Mouse (Mus musculus): Measurements from ENCODE around the gene Npr3. TPM values are rescaled to one million over a fixed set of nuclear protein-coding genes. Genes with fewer than 3 reads are reported as not detected.

Npr3 gene
- total RNA-seq (2021): 10 to 100 TPM; 15.7 to 17.7 TPM
- long read RNA-seq, experiment 1, full-length matches to known transcripts: 3 of 5 reads
- long read RNA-seq, experiment 1, partial matches to known transcripts: 1 of 5 reads
- long read RNA-seq, experiment 1, other reads (novel, unspliced or antisense): 1 of 5 reads
- long read RNA-seq, experiment 2, full-length matches to known transcripts: 7 of 11 reads
- long read RNA-seq, experiment 2, partial matches to known transcripts: 1 of 11 reads
- long read RNA-seq, experiment 2, other reads (novel, unspliced or antisense): 3 of 11 reads

GRCm38 (mm10) chr15:11906571-11907531 lies at the start of gene Npr3:
Npr3 (minus strand) TSS chr15:11907287.
- H3K27ac ChIP-seq: peak within 1 kb of the TSS; percentile 71
- peak; percentile 71 for TF ChIP-seq CTCF (conservative IDR thresholded peaks at IDR 0.05)
- peak within 1 kb of the TSS; percentile 52 for H3K4me3 ChIP-seq
- peak in 1 of 2 experiments; percentile 56 for DNase-seq (ENCODE audit: low spot score in 2 of 2)

GRCm38 (mm10) chr15:11956129-11956528 lies 49.0 kb upstream of the Npr3 start:
- no peak overlapping the region for H3K4me3 ChIP-seq
- TF ChIP-seq CTCF (conservative IDR thresholded peaks at IDR 0.05): no peak
- H3K27ac ChIP-seq: no peak overlapping the region
- DNase-seq (ENCODE audit: low spot score in 2 of 2): no peak

DNA sequence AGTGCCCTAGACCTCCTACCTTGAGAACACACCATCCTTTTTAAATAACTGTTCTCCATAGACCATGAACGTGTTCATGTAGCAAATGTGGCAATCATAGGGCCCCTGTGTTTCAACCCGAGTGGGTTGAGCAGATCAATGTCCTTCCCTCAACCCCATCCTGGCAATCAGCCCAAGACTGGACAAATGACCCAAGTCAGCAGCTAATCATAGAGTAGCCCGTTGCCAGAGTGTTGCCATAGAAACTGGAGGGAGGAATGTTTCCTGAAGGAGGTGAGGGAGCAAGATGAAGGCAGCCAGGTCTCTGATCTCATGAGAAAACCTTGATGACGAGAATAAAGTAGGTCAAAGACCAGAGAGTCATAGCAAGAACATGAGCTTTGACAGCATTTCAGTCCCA lies 47.1 kb upstream of the Npr3 start:
- DNase-seq (ENCODE audit: low spot score in 2 of 2): no peak
- no peak for TF ChIP-seq CTCF (conservative IDR thresholded peaks at IDR 0.05)
- Histone ChIP-seq H3K4me3 (no peak overlapping the region), H3K27ac (no peak overlapping the region)

GRCm38 (mm10) chr15:11952159-11952558 lies 45.1 kb upstream of the Npr3 start:
- DNase-seq (ENCODE audit: low spot score in 2 of 2): no peak
- H3K27ac ChIP-seq: no peak overlapping the region
- no peak for TF ChIP-seq CTCF (conservative IDR thresholded peaks at IDR 0.05)
- H3K4me3 ChIP-seq: no peak overlapping the region

DNA sequence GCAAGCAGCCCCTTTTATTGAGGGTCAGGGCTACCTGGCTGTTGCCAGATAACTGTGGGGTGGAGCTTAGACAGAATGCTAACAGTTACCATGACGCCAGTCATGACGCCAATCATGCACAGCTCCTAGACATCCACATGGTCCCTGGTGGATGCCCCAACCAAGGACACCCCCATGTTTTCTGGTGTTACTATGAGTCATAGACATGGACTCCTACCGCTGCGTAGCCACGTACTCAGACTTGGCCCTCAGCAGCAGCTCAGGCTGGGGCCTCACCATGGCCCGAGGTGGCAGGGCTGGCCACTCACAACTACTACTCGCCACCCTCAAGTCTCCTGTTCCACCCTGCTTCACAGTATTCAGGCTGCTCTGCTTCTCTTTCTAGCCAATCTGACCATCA lies 44.1 kb upstream of the Npr3 start:
- DNase-seq (ENCODE audit: low spot score in 2 of 2): no peak
- Histone ChIP-seq H3K27ac (no peak overlapping the region), H3K4me3 (no peak overlapping the region)
- TF ChIP-seq CTCF (conservative IDR thresholded peaks at IDR 0.05): no peak

DNA sequence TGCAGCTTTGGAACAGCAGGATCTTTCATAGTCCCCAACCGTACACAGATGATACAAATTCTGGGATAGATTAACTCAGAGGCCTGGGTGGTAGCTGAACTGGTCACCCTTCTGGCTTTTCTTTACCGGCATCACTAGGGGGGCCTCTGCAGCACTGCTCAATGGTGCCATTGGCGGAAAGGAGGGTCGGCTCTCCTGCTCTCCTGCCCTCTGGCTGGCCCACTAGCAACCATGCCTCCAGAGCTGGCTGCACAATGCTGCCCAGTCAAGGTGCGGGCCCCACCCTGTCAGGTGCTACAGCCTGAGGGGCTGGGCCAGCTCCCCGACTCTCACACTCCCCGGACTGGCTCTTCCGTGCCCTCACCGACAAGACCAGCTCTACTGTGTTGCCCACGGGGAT lies 43.1 kb upstream of the Npr3 start:
- H3K27ac ChIP-seq: no peak overlapping the region
- no peak overlapping the region for H3K4me3 ChIP-seq

DNA sequence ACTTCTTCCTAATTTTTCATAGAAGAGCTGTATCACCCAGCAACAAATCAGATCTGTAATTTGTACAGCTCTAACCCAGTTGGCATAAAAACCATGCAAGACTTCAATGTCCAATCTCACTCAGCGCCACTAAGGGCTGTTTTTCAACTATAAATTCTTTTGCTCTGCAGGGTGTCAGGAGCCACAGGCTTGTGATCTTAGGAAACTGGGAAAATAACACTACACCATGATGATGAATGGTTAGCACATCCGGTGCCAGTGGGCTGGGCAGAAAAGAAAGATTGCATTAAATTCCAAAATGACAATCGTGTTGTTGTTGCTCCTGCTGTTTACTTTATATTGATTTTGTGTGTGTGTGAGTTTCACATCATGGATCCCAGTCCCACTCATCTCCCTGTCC lies 42.4 kb upstream of the Npr3 start:
- H3K27ac ChIP-seq: no peak overlapping the region
- TF ChIP-seq CTCF (conservative IDR thresholded peaks at IDR 0.05): no peak
- no peak for DNase-seq (ENCODE audit: low spot score in 2 of 2)
- no peak overlapping the region for H3K4me3 ChIP-seq

More for the DNA sequence above, 43.1 kb upstream of the Npr3 start:
- DNase-seq (ENCODE audit: low spot score in 2 of 2): no peak
- TF ChIP-seq CTCF (conservative IDR thresholded peaks at IDR 0.05): no peak

GRCm38 (mm10) chr15:11940855-11941254 lies 33.8 kb upstream of the Npr3 start:
- no peak overlapping the region for H3K27ac ChIP-seq
- no peak for DNase-seq (ENCODE audit: low spot score in 2 of 2)
- no peak overlapping the region for H3K4me3 ChIP-seq
- TF ChIP-seq CTCF (conservative IDR thresholded peaks at IDR 0.05): no peak

DNA sequence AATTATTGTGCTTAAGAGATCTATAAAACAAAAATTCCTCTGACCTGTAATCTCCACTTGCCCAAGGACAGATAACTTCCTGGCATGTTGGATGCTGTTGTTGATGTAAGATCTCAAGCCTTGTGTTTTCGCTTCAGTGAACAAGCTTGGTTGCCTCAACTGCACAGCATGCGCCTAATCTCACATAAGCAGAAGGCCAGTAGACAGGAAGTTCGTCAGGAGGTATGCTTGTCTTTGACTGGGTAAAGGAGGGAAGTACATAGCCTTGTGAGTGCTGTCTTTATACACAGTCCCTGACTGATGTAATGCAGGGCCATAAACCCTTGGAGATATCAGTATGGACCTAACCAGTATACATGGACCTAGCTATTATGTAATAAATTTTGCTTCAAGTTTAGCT lies 20.7 kb upstream of the Npr3 start:
- DNase-seq (ENCODE audit: low spot score in 2 of 2): no peak
- Histone ChIP-seq H3K27ac (no peak overlapping the region), H3K4me3 (no peak overlapping the region)
- no peak for TF ChIP-seq CTCF (conservative IDR thresholded peaks at IDR 0.05)

GRCm38 (mm10) chr15:11914101-11914500 lies 7.0 kb upstream of the Npr3 start:
- no peak overlapping the region for H3K4me3 ChIP-seq
- no peak for TF ChIP-seq CTCF (conservative IDR thresholded peaks at IDR 0.05)
- no peak for DNase-seq (ENCODE audit: low spot score in 2 of 2)
- H3K27ac ChIP-seq: no peak overlapping the region

GRCm38 (mm10) chr15:11909875-11910274 lies 2.8 kb upstream of the Npr3 start:
- no peak overlapping the region for H3K4me3 ChIP-seq
- H3K27ac ChIP-seq: no peak overlapping the region
- peak; percentile 84 for TF ChIP-seq CTCF (conservative IDR thresholded peaks at IDR 0.05)
- peak in 1 of 2 experiments; percentile 19 for DNase-seq (ENCODE audit: low spot score in 2 of 2)

- TF ChIP-seq CTCF (conservative IDR thresholded peaks at IDR 0.05): no peak
- no peak overlapping the region for H3K4me3 ChIP-seq
- no peak for DNase-seq (ENCODE audit: low spot score in 2 of 2)
- H3K27ac ChIP-seq: no peak overlapping the region
Observed at GRCm38 (mm10) chr15:11908166-11908565, 1.1 kb upstream of the Npr3 start.

DNA sequence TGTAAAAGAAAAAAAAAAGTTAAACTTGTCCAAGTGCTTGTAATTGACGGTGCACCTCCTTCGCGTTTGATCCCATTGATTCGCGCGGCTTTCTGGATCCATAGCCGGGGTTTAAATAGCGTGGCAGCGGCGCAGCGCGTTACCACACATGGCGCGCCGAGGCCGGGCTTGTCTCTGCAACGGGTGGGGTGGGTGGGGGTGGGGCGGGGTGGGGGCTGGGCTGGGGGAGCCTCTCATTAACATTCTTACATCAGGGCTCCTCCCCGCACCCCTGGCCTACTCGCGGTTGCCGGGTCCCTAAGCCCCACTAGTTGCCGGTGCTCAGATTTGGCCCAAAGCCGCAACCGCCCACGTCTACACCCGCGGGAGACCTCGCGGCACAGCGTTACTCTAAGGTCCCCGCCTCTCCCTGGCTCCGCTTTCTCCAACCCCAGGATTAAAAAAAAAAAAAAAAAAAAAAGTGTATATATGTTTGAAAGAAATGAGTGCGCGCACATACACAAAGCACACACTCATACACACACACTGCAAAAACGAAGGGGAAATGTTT lies 991 bp downstream of the Npr3 start:
- peak overlapping the region; percentile 82 for H3K27ac ChIP-seq
- DNase-seq (ENCODE audit: low spot score in 2 of 2): peak in 1 of 2 experiments; percentile 45
- H3K4me3 ChIP-seq: peak overlapping the region; percentile 52
- TF ChIP-seq CTCF (conservative IDR thresholded peaks at IDR 0.05): no peak

Data from layer of hippocampus, adult 2 months (tissue).